Mouse (Mus musculus) MEL (cell line): ENCODE measurements around the gene Apopt1. TPM values are rescaled to one million over a fixed set of nuclear protein-coding genes. Genes with fewer than 3 reads are reported as not detected.

Experiments used
- DNase-seq: peaks from one replicate; pipeline ENCODE4 v3.0.0; 2011; ENCODE audit warnings: low read depth, low spot score
- H3K27ac ChIP-seq: 2 replicates; pipeline ENCODE4 v1.5.1; 2012; ENCODE audit warnings: low read depth, mild to moderate bottlenecking, control low read depth, low read length, moderate library complexity; ENCODE audit not compliant: control insufficient read depth
- H3K27me3 ChIP-seq, 2 experiments: fragments of 150-350 bp in 1 of 2; sonication (generic) in 1 of 2; 2 replicates each; pipeline ENCODE4 v1.6.1; 2012; ENCODE audit warnings: low read length in 2 of 2, mild to moderate bottlenecking in 2 of 2, improper control_type of control experiment in 1 of 2, moderate library complexity in 1 of 2; ENCODE audit not compliant: insufficient read depth in 2 of 2, control insufficient read depth in 1 of 2
- H3K36me3 ChIP-seq, 2 experiments: 2 replicates each; pipeline ENCODE4 v1.6.1; 2012 to 2014; ENCODE audit warnings: low read length in 2 of 2, improper control_type of control experiment in 1 of 2, inconsistent platforms in 1 of 2, mild to moderate bottlenecking in 1 of 2; ENCODE audit not compliant: insufficient read depth in 2 of 2, control insufficient read depth in 1 of 2
- H3K4me1 ChIP-seq, 2 experiments: fragments of 150-350 bp in 1 of 2; sonication (generic) in 1 of 2; 2 replicates each; pipeline ENCODE4 v1.6.1; 2012; ENCODE audit warnings: low read length in 2 of 2, improper control_type of control experiment in 1 of 2, mild to moderate bottlenecking in 1 of 2; ENCODE audit not compliant: insufficient read depth in 2 of 2, control insufficient read depth in 1 of 2
- H3K4me3 ChIP-seq, 2 experiments: fragments of 150-350 bp in 1 of 2; sonication (generic) in 1 of 2; 2 replicates each; pipeline ENCODE4 v1.5.1; 2012; ENCODE audit warnings: low read depth in 2 of 2, low read length in 2 of 2, mild to moderate bottlenecking in 2 of 2, moderate library complexity in 2 of 2, control low read depth in 1 of 2, improper control_type of control experiment in 1 of 2; ENCODE audit not compliant: control insufficient read depth in 1 of 2, insufficient read depth in 1 of 2
- H3K79me2 ChIP-seq: 2 replicates; pipeline ENCODE4 v1.6.1; 2012; ENCODE audit warnings: mild to moderate bottlenecking, low read length, moderate library complexity; ENCODE audit not compliant: control insufficient read depth, poor library complexity, insufficient read depth
- H3K9ac ChIP-seq: 2 replicates; pipeline ENCODE4 v1.6.1; 2012; ENCODE audit warnings: low read depth, mild to moderate bottlenecking, control low read depth, low read length, moderate library complexity; ENCODE audit not compliant: control insufficient read depth, poor library complexity, severe bottlenecking
- H3K9me3 ChIP-seq: fragments of 150-350 bp; sonication (generic); replicated peaks from 2 replicates; pipeline ENCODE4 v1.6.1; 2012; ENCODE audit warnings: mild to moderate bottlenecking, low read length, improper control_type of control experiment, moderate library complexity; ENCODE audit not compliant: insufficient read depth
- BHLHE40 ChIP-seq: IDR thresholded peaks from 2 replicates; pipeline ENCODE4 v1.6.1; 2012; ENCODE audit warnings: low read depth, mild to moderate bottlenecking, inconsistent platforms, low read length, improper control_type of control experiment, borderline replicate concordance
- CHD2 ChIP-seq: IDR thresholded peaks from 2 replicates; pipeline ENCODE4 v1.6.1; 2011; ENCODE audit warnings: low read length, improper control_type of control experiment
- CTCF ChIP-seq, 3 experiments: IDR thresholded peaks in 2 of 3; conservative IDR thresholded peaks in 1 of 3; 2 replicates each; pipeline ENCODE4 v1.5.1; 2011 to 2012; ENCODE audit warnings: low read length in 3 of 3, low read depth in 2 of 3, mild to moderate bottlenecking in 2 of 3, improper control_type of control experiment in 1 of 3, inconsistent platforms in 1 of 3, mixed read lengths in 1 of 3, moderate library complexity in 1 of 3; ENCODE audit not compliant: control insufficient read depth in 1 of 3, insufficient read depth in 1 of 3, poor library complexity in 1 of 3, severe bottlenecking in 1 of 3
- E2F4 ChIP-seq: IDR thresholded peaks from 2 replicates; pipeline ENCODE4 v1.6.1; 2011; ENCODE audit warnings: low read depth, low read length, improper control_type of control experiment, borderline replicate concordance
- ELF1 ChIP-seq: IDR thresholded peaks from 2 replicates; pipeline ENCODE4 v1.6.1; 2014; ENCODE audit warnings: low read depth, mild to moderate bottlenecking, inconsistent platforms, low read length, improper control_type of control experiment, moderate library complexity
- EP300 ChIP-seq, 2 experiments: IDR thresholded peaks; 2 replicates each; pipeline ENCODE4 v1.6.1; 2011; ENCODE audit warnings: improper control_type of control experiment in 2 of 2, low read length in 2 of 2, low read depth in 1 of 2, mild to moderate bottlenecking in 1 of 2
- GABPA ChIP-seq: IDR thresholded peaks from 2 replicates; pipeline ENCODE4 v1.6.1; 2012; ENCODE audit warnings: low read depth, mild to moderate bottlenecking, inconsistent platforms, low read length, improper control_type of control experiment, moderate library complexity
- GATA1 ChIP-seq: IDR thresholded peaks from 2 replicates; pipeline ENCODE4 v1.6.1; 2011; ENCODE audit warnings: low read depth, low read length, improper control_type of control experiment
- HCFC1 ChIP-seq: IDR thresholded peaks from 2 replicates; pipeline ENCODE4 v1.6.1; 2012; ENCODE audit warnings: low read depth, mild to moderate bottlenecking, inconsistent platforms, low read length, improper control_type of control experiment, moderate library complexity
- JUND ChIP-seq: IDR thresholded peaks from 2 replicates; pipeline ENCODE4 v1.6.1; 2011; ENCODE audit warnings: low read depth, mild to moderate bottlenecking, improper control_type of control experiment, low read length
- KAT2A ChIP-seq: conservative IDR thresholded peaks from 2 replicates; pipeline ENCODE4 v1.6.1; 2012; ENCODE audit warnings: low read depth, low read length, improper control_type of control experiment, inconsistent platforms
- MAFK ChIP-seq: IDR thresholded peaks from 2 replicates; pipeline ENCODE4 v1.6.1; 2011; ENCODE audit warnings: low read depth, mild to moderate bottlenecking, low read length, improper control_type of control experiment, borderline replicate concordance
- MAX ChIP-seq: IDR thresholded peaks from 2 replicates; pipeline ENCODE4 v1.6.1; 2011; ENCODE audit warnings: low read length, improper control_type of control experiment
- MAZ ChIP-seq: IDR thresholded peaks from 2 replicates; pipeline ENCODE4 v1.6.1; 2012; ENCODE audit warnings: low read depth, mild to moderate bottlenecking, inconsistent platforms, low read length, improper control_type of control experiment
- MEF2A ChIP-seq: IDR thresholded peaks from 2 replicates; pipeline ENCODE4 v1.6.1; 2014; ENCODE audit warnings: low read depth, mild to moderate bottlenecking, inconsistent platforms, low read length, improper control_type of control experiment; ENCODE audit not compliant: poor library complexity, insufficient replicate concordance, severe bottlenecking; ENCODE audit errors: extremely low read depth
- MYB ChIP-seq: IDR thresholded peaks from 2 replicates; pipeline ENCODE4 v1.6.1; 2011; ENCODE audit warnings: mild to moderate bottlenecking, low read depth, low read length, improper control_type of control experiment
- MYC ChIP-seq: IDR thresholded peaks from 2 replicates; pipeline ENCODE4 v1.6.1; 2011; ENCODE audit warnings: low read depth, mild to moderate bottlenecking, low read length, improper control_type of control experiment, moderate library complexity
- POLR2AphosphoS2 ChIP-seq: IDR thresholded peaks from 2 replicates; pipeline ENCODE4 v1.6.1; 2011; ENCODE audit warnings: low read length, improper control_type of control experiment
- RAD21 ChIP-seq: IDR thresholded peaks from 2 replicates; pipeline ENCODE4 v1.6.1; 2011; ENCODE audit warnings: mild to moderate bottlenecking, low read depth, low read length, improper control_type of control experiment
- RCOR1 ChIP-seq: IDR thresholded peaks from 2 replicates; pipeline ENCODE4 v1.6.1; 2012; ENCODE audit warnings: low read depth, mild to moderate bottlenecking, inconsistent platforms, low read length, improper control_type of control experiment
- TAL1 ChIP-seq: IDR thresholded peaks from 2 replicates; pipeline ENCODE4 v1.6.1; 2012; ENCODE audit warnings: mild to moderate bottlenecking, inconsistent platforms, low read length, moderate library complexity, mixed read lengths
- TBP ChIP-seq: IDR thresholded peaks from 2 replicates; pipeline ENCODE4 v1.8.0; 2011; ENCODE audit warnings: low read depth, low read length, improper control_type of control experiment
- TCF12 ChIP-seq: IDR thresholded peaks from 2 replicates; pipeline ENCODE4 v1.6.1; 2014; ENCODE audit warnings: low read depth, mild to moderate bottlenecking, inconsistent platforms, low read length, improper control_type of control experiment, moderate library complexity
- UBTF ChIP-seq: IDR thresholded peaks from 2 replicates; pipeline ENCODE4 v1.6.1; 2012; ENCODE audit warnings: low read depth, mild to moderate bottlenecking, inconsistent platforms, low read length, improper control_type of control experiment, moderate library complexity, borderline replicate concordance; ENCODE audit not compliant: insufficient read depth
- USF2 ChIP-seq, 2 experiments: IDR thresholded peaks; 2 replicates each; pipeline ENCODE4 v1.6.1; 2011 to 2012; ENCODE audit warnings: improper control_type of control experiment in 2 of 2, low read length in 2 of 2, borderline replicate concordance in 1 of 2, inconsistent platforms in 1 of 2, low read depth in 1 of 2, mild to moderate bottlenecking in 1 of 2; ENCODE audit not compliant: insufficient read depth in 1 of 2
- ZNF384 ChIP-seq: IDR thresholded peaks from 2 replicates; pipeline ENCODE4 v1.6.1; 2012; ENCODE audit warnings: low read depth, mild to moderate bottlenecking, inconsistent platforms, low read length, improper control_type of control experiment
- polyA plus RNA-seq, 2 experiments: library from polyadenylated mRNA; stranded (reverse) in 1 of 2; unstranded in 1 of 2; fragments of >175 nt in 1 of 2; fragments of >200 nt in 1 of 2; gene quantifications; 2 replicates each; pipeline versions ENCODE4 v1.2.1 to v1.2.4; 2012; ENCODE audit warnings: low replicate concordance in 2 of 2, low read depth in 1 of 2; ENCODE audit not compliant: insufficient read length in 2 of 2, insufficient read depth in 1 of 2, missing spikeins in 1 of 2
- total RNA-seq: library from RNA; depleted of rRNA; stranded (reverse); fragments of 300-350 nt; gene quantifications from 2 replicates; pipeline ENCODE4 v1.2.3, GENCODE M21; 2012

Apopt1 gene
- total and polyA plus RNA-seq, 3 experiments, result 25.7 to 46.5 TPM; not detected in 1

GRCm38 (mm10) chr12:111665041-111665880 lies 47.8 kb upstream of the Apopt1 start:
- no peaks in the 10 kb centered on the region for H3K27me3 ChIP-seq
- H3K79me2 ChIP-seq, result no peaks in the 10 kb centered on the region; the same call in 1 of the 2 replicates
- no peak overlapping the region for H3K4me3 ChIP-seq
- no peak overlapping the region for H3K27ac ChIP-seq
- H3K36me3 ChIP-seq, result peaks cover 0 to 6% of the 10 kb centered on the region in 2 experiments; a peak in 2 of 4 replicates
- no peak for TF ChIP-seq KAT2A
- no peak for TF ChIP-seq CTCF (IDR thresholded peaks at IDR 0.05 in 2 of 3, conservative IDR thresholded peaks at IDR 0.05 in 1 of 3; ENCODE audit: control insufficient read depth in 1 of 3, insufficient read depth in 1 of 3, low read depth in 2 of 3, low read length in 3 of 3, poor library complexity in 1 of 3, severe bottlenecking in 1 of 3)
- TF ChIP-seq MEF2A, result no peak
- no peak for TF ChIP-seq GATA1
- no peak for TF ChIP-seq E2F4
- TF ChIP-seq ELF1, result no peak
- no peak for TF ChIP-seq USF2 (IDR thresholded peaks at IDR 0.05; ENCODE audit: borderline replicate concordance in 1 of 2, insufficient read depth in 1 of 2, low read depth in 1 of 2, low read length in 2 of 2)
- no peak for TF ChIP-seq TCF12
- no peak for TF ChIP-seq MYC
- no peak for TF ChIP-seq MAFK
- TF ChIP-seq RCOR1, result no peak
- TF ChIP-seq TAL1, result no peak
- TF ChIP-seq BHLHE40, result no peak
- no peak for TF ChIP-seq HCFC1
- H3K9ac ChIP-seq, result no peak overlapping the region
- H3K4me1 ChIP-seq, result peaks cover 0 to 5% of the 10 kb centered on the region in 2 experiments; a peak in 2 of 4 replicates
- H3K9me3 ChIP-seq, result no peaks in the 10 kb centered on the region
- no peak for DNase-seq

- H3K4me1 ChIP-seq, result peaks cover 0 to 5% of the 10 kb centered on the region in 2 experiments; a peak in 2 of 4 replicates
- no peaks in the 10 kb centered on the region; the same call in 1 of the 2 replicates for H3K79me2 ChIP-seq
- H3K9me3 ChIP-seq, result no peaks in the 10 kb centered on the region
- no peak overlapping the region for H3K4me3 ChIP-seq
- DNase-seq, result no peak
- H3K36me3 ChIP-seq, result peaks cover 0 to 6% of the 10 kb centered on the region in 2 experiments; a peak in 2 of 4 replicates
- no peak overlapping the region for H3K27ac ChIP-seq
- H3K9ac ChIP-seq, result no peak overlapping the region
- H3K27me3 ChIP-seq, result no peaks in the 10 kb centered on the region
- no peak for TF ChIP-seq EP300 (IDR thresholded peaks at IDR 0.05; ENCODE audit: low read depth in 1 of 2, low read length in 2 of 2)
- TF ChIP-seq RAD21, result no peak
- no peak for TF ChIP-seq E2F4
- TF ChIP-seq GABPA, result no peak
- no peak for TF ChIP-seq USF2 (IDR thresholded peaks at IDR 0.05; ENCODE audit: borderline replicate concordance in 1 of 2, insufficient read depth in 1 of 2, low read depth in 1 of 2, low read length in 2 of 2)
- no peak for TF ChIP-seq JUND
- TF ChIP-seq ZNF384, result no peak
- TF ChIP-seq RCOR1, result no peak
- TF ChIP-seq MYC, result no peak
- TF ChIP-seq TBP, result no peak
- TF ChIP-seq GATA1, result no peak
- TF ChIP-seq HCFC1, result no peak
- TF ChIP-seq MAZ, result no peak
- TF ChIP-seq POLR2AphosphoS2, result no peak
- no peak for TF ChIP-seq MYB
- no peak for TF ChIP-seq UBTF
- TF ChIP-seq MAX, result no peak
- TF ChIP-seq CHD2, result no peak
- TF ChIP-seq CTCF (IDR thresholded peaks at IDR 0.05 in 2 of 3, conservative IDR thresholded peaks at IDR 0.05 in 1 of 3; ENCODE audit: control insufficient read depth in 1 of 3, insufficient read depth in 1 of 3, low read depth in 2 of 3, low read length in 3 of 3, poor library complexity in 1 of 3, severe bottlenecking in 1 of 3), result no peak
- TF ChIP-seq TCF12, result no peak
These were observed 46.7 kb upstream of the Apopt1 start for GRCm38 (mm10) chr12:111666380-111666779.
